Mouse (Mus musculus): ENCODE measurements around the gene Cox20. TPM values are rescaled to one million over a fixed set of nuclear protein-coding genes. Genes with fewer than 3 reads are reported as not detected.
"Not testable (repeated sequence)": the region's sequence is repeated elsewhere in the genome, so short reads cannot be mapped to it uniquely, and the experiment has no call there.

Gene Cox20
- polyA plus RNA-seq, 1 experiment from 2014 or later: 138 TPM

GRCm38 (mm10) chr1:178340213-178340612, 21.3 kb downstream of the Cox20 start:
- H3K9me3 ChIP-seq: no peaks in the 10 kb centered on the region
- no peak overlapping the region for H3K27ac ChIP-seq (replicated peaks)
- no peaks in the 10 kb centered on the region; the same call in 1 of the 2 replicates for H3K36me3 ChIP-seq
- no peak overlapping the region for H3K9ac ChIP-seq (replicated peaks)
- H3K4me1 ChIP-seq: peaks cover under 1% of the 10 kb centered on the region
- no peak overlapping the region for H3K4me3 ChIP-seq
- H3K27me3 ChIP-seq: no peaks in the 10 kb centered on the region
- ATAC-seq (ENCODE audit: low FRiP score, low read depth): no peak
- WGBS: 97% methylated on average over 2 of the region's 2 CpGs
- no peak overlapping the region for H3K4me2 ChIP-seq (replicated peaks)

- WGBS: 82% methylated on average over 3 of the region's 3 CpGs
- H3K4me1 ChIP-seq: no peaks in the 10 kb centered on the region
- no peak overlapping the region for H3K4me2 ChIP-seq (replicated peaks)
- no peaks in the 10 kb centered on the region for H3K27me3 ChIP-seq
- H3K36me3 ChIP-seq: no peaks in the 10 kb centered on the region
- no peaks in the 10 kb centered on the region for H3K9me3 ChIP-seq
- no peak for ATAC-seq (ENCODE audit: low FRiP score, low read depth)
- no peak overlapping the region for H3K9ac ChIP-seq (replicated peaks)
- H3K4me3 ChIP-seq: no peak overlapping the region
- H3K27ac ChIP-seq (replicated peaks): no peak overlapping the region
Observed at GRCm38 (mm10) chr1:178341435-178341834, 22.5 kb downstream of the Cox20 start.

GRCm38 (mm10) chr1:178342063-178342462, 23.1 kb downstream of the Cox20 start:
- Histone ChIP-seq H3K9me3 (no peaks in the 10 kb centered on the region), H3K27me3 (no peaks in the 10 kb centered on the region), H3K36me3 (no peaks in the 10 kb centered on the region), H3K27ac (replicated peaks) (no peak overlapping the region), H3K4me2 (replicated peaks) (no peak overlapping the region), H3K9ac (replicated peaks) (no peak overlapping the region), H3K4me3 (no peak overlapping the region), H3K4me1 (no peaks in the 10 kb centered on the region)
- WGBS: 75% methylated on average over 1 of the region's 1 CpGs
- no peak for ATAC-seq (ENCODE audit: low FRiP score, low read depth)

GRCm38 (mm10) chr1:178342612-178343011, 23.7 kb downstream of the Cox20 start:
- Histone ChIP-seq H3K4me1 (no peaks in the 10 kb centered on the region), H3K36me3 (no peaks in the 10 kb centered on the region), H3K9me3 (no peaks in the 10 kb centered on the region), H3K9ac (replicated peaks) (no peak overlapping the region), H3K27ac (replicated peaks) (no peak overlapping the region), H3K4me2 (replicated peaks) (no peak overlapping the region), H3K27me3 (no peaks in the 10 kb centered on the region), H3K4me3 (no peak overlapping the region)
- 89% methylated on average over 4 of the region's 5 CpGs for WGBS
- no peak for ATAC-seq (ENCODE audit: low FRiP score, low read depth)

DNA sequence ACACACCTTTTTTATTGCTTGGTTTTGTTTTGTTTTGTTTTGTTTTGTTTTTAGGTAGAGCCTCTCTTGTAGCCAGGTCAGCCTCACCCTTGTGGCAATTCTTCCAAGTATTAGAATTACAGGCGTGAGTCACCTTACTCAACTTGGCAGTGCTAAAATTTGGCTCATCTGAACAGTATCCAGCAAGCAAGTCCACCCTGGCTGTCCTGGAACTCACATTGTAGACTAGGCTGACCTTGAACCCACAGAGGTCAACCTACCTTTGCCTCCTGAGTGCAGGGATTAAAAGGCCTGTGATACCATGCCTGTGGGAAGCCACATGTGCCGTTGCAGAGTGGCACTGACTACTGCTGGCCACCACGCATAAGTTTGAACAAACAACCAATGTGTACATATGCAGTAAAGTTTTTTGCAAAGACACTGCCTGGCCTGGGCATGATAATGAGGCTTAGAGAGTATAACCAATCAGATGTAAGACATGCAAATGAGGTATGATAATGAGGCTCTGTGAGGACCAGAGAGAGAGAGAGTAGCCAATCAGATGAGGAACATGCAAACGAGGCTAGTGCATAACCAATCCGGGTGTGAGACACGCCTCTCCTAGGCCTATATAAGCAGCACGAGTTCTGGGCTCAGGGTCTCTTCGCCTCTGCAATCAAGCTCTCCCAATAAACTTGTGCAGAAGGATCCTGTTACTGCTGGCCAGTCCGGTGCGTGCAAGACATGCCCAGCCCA, 25.3 kb downstream of the Cox20 start:
- H3K36me3 ChIP-seq; H3K4me1 ChIP-seq; H3K9me3 ChIP-seq; H3K27ac ChIP-seq (replicated peaks); H3K27me3 ChIP-seq; H3K4me3 ChIP-seq; H3K9ac ChIP-seq (replicated peaks); ATAC-seq (ENCODE audit: low FRiP score, low read depth); H3K4me2 ChIP-seq (replicated peaks): not testable (repeated sequence)
- 94% methylated on average over 10 of the region's 10 CpGs for WGBS

DNA sequence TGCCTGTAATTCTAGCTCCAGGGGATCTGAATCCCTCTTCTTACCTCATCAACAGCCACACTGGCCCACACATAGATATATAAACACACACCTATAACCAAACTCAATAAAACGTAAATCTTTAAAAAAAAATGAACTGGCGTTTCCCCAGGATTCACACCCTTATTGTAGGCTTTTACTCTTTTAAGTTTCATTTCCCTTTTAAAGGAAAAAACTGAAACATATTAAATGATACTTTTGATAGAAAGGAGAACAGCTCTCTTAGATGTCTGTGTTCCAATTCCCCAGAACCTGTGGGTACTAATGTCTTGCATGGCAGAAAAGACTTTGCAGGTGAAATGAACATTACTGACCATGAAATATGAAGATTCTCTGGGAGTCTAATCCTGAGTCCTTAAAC, 31.9 kb downstream of the Cox20 start:
- Histone ChIP-seq H3K27me3 (no peaks in the 10 kb centered on the region), H3K4me3 (no peak overlapping the region), H3K4me2 (replicated peaks) (no peak overlapping the region), H3K9ac (replicated peaks) (no peak overlapping the region), H3K36me3 (no peaks in the 10 kb centered on the region), H3K27ac (replicated peaks) (no peak overlapping the region), H3K4me1 (no peaks in the 10 kb centered on the region), H3K9me3 (no peaks in the 10 kb centered on the region)
- ATAC-seq (ENCODE audit: low FRiP score, low read depth): no peak
- WGBS: 92% methylated on average over 2 of the region's 2 CpGs

- H3K4me2 ChIP-seq (replicated peaks): no peak overlapping the region
- no peaks in the 10 kb centered on the region for H3K36me3 ChIP-seq
- no peak overlapping the region for H3K9ac ChIP-seq (replicated peaks)
- H3K4me1 ChIP-seq: no peaks in the 10 kb centered on the region
- no peaks in the 10 kb centered on the region for H3K27me3 ChIP-seq
- no peak overlapping the region for H3K27ac ChIP-seq (replicated peaks)
- no peak for ATAC-seq (ENCODE audit: low FRiP score, low read depth)
- no peak overlapping the region for H3K4me3 ChIP-seq
- no peaks in the 10 kb centered on the region for H3K9me3 ChIP-seq
Observed at GRCm38 (mm10) chr1:178351643-178352042, 32.7 kb downstream of the Cox20 start.

- no peak overlapping the region for H3K4me2 ChIP-seq (replicated peaks)
- WGBS: 60% methylated on average over 3 of the region's 3 CpGs
- no peaks in the 10 kb centered on the region for H3K9me3 ChIP-seq
- H3K36me3 ChIP-seq: no peaks in the 10 kb centered on the region
- H3K4me1 ChIP-seq: no peaks in the 10 kb centered on the region
- H3K27me3 ChIP-seq: no peaks in the 10 kb centered on the region
- H3K9ac ChIP-seq (replicated peaks): no peak overlapping the region
- no peak overlapping the region for H3K4me3 ChIP-seq
- H3K27ac ChIP-seq (replicated peaks): no peak overlapping the region
- no peak for ATAC-seq (ENCODE audit: low FRiP score, low read depth)
Observed at GRCm38 (mm10) chr1:178354576-178354975, 35.6 kb downstream of the Cox20 start.

DNA sequence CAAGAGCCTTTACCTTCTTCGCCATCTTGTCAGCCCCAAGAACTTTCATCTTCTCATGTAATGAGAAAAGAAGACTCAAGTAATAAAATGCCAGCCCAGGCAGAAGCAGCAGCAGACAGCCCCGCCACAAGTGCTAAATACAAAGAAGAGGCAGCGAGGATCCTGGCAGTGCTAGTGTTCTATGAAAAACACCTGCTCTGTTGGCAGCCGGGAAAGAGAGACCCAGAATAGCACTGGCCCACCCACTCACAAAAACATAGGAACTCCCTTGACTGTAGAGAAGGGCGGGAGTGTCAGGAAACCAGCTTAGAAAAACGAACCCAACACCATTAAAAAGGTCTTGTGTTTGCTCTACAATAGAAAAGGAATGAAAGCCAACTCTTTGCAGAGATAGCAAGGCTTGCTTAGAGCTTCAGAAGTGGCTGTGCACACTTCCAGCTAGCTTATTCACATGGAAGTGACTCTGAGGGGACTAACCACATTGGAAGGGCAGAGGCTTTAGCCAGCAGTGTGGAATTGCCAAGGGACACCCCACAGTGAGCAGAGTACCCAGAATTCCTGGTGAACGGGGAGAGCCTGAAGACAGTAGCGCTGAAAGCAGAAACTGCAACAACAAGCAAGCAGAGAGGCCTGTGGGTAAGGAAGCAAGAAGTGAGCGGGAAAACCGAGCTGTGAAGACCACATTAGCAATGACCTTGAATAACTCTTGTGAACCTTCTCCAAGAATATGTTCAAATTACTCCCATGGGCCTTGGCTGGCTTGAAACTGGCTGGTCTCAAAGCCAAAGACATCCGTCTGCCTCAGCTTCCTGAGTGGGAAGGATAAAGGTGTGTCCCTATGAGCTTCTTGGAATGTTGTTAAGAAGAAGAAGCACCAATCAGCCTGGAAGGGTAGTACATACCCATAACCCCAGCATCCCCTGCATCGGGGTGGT, 39.1 kb downstream of the Cox20 start:
- WGBS: 80% methylated on average over 12 of the region's 12 CpGs
- no peaks in the 10 kb centered on the region for H3K27me3 ChIP-seq
- H3K9me3 ChIP-seq: no peaks in the 10 kb centered on the region
- H3K27ac ChIP-seq (replicated peaks): no peak overlapping the region
- H3K4me2 ChIP-seq (replicated peaks): no peak overlapping the region
- H3K36me3 ChIP-seq: no peaks in the 10 kb centered on the region
- no peak for ATAC-seq (ENCODE audit: low FRiP score, low read depth)
- H3K4me1 ChIP-seq: no peaks in the 10 kb centered on the region
- H3K9ac ChIP-seq (replicated peaks): no peak overlapping the region
- H3K4me3 ChIP-seq: no peak overlapping the region

DNA sequence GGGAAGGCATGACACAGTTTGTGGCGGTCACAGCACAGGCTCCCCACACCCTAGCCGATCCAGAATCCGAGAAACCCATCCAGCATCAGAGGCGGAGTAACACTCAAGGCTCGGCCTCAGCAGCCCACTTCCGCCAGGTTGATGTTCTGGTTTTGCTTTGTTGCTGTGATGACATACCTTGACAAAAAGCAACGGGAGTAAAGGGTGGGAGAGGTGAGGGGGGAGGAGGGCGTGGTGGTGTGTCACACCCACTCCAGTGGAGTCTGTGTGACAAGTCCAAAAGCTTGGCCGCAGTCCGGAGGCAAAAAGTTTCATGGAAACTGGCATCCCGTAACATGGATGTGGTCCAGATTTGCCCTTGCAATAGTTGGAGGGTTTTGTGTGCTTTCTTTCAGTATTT, 41.3 kb downstream of the Cox20 start:
- Histone ChIP-seq H3K27ac (replicated peaks) (no peak overlapping the region), H3K9me3 (no peaks in the 10 kb centered on the region), H3K9ac (replicated peaks) (no peak overlapping the region), H3K27me3 (no peaks in the 10 kb centered on the region), H3K4me3 (no peak overlapping the region), H3K4me2 (replicated peaks) (no peak overlapping the region), H3K4me1 (no peaks in the 10 kb centered on the region), H3K36me3 (no peaks in the 10 kb centered on the region)
- WGBS: 87% methylated on average over 11 of the region's 11 CpGs
- no peak for ATAC-seq (ENCODE audit: low FRiP score, low read depth)

DNA sequence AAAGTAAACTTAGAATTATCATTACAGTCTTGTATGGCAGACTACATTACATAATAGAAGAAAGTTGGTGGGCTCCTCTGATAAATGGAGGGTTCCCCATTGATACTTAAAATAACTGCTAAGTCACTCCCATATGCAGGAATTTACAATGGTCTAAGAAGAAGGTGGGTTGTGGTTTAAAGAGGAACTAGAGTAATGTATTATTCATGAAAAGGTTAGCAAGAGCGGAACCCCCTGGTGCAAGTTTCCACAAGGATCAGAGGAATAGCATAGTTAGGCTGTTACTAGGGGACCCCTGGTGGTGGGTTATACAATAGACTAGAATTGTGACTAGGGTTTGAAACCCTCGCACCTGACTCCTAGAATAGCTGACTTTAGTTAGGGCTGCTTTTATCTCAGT, 41.8 kb downstream of the Cox20 start:
- no peak for ATAC-seq (ENCODE audit: low FRiP score, low read depth)
- Histone ChIP-seq H3K9me3 (no peaks in the 10 kb centered on the region), H3K27me3 (no peaks in the 10 kb centered on the region), H3K27ac (replicated peaks) (no peak overlapping the region), H3K36me3 (no peaks in the 10 kb centered on the region), H3K4me2 (replicated peaks) (no peak overlapping the region), H3K4me1 (no peaks in the 10 kb centered on the region), H3K9ac (replicated peaks) (no peak overlapping the region), H3K4me3 (no peak overlapping the region)
- 57% methylated on average over 2 of the region's 2 CpGs for WGBS

GRCm38 (mm10) chr1:178365171-178365570, 46.2 kb downstream of the Cox20 start:
- Histone ChIP-seq H3K9me3 (no peaks in the 10 kb centered on the region), H3K4me2 (replicated peaks) (no peak overlapping the region), H3K27me3 (no peaks in the 10 kb centered on the region), H3K9ac (replicated peaks) (no peak overlapping the region), H3K27ac (replicated peaks) (no peak overlapping the region), H3K36me3 (no peaks in the 10 kb centered on the region), H3K4me1 (peaks cover 13% of the 10 kb centered on the region), H3K4me3 (no peak overlapping the region)
- WGBS: 83% methylated on average over 6 of the region's 6 CpGs
- ATAC-seq (ENCODE audit: low FRiP score, low read depth): no peak
